Mouse (Mus musculus) olfactory bulb, adult 2 months (tissue): Measurements from ENCODE around the gene Ces1h. TPM values are rescaled to one million over a fixed set of nuclear protein-coding genes. Genes with fewer than 3 reads are reported as not detected.
"Not testable (repeated sequence)": the region's sequence is repeated elsewhere in the genome, so short reads cannot be mapped to it uniquely, and the experiment has no call there.

Source experiments
- H3K27ac ChIP-seq: fragments of 200-500 bp; 2 replicates; pipeline ENCODE4 v1.5.1; 2012; ENCODE audit warnings: low read depth, low read length; ENCODE audit not compliant: insufficient read depth
- H3K4me1 ChIP-seq: fragments of 200-500 bp; 2 replicates; pipeline ENCODE4 v1.6.1; 2012; ENCODE audit warnings: low read length; ENCODE audit not compliant: control insufficient read depth, insufficient read depth
- H3K4me3 ChIP-seq: fragments of 200-500 bp; 2 replicates; pipeline ENCODE4 v1.5.1; 2012; ENCODE audit warnings: mild to moderate bottlenecking, low read depth, low read length, moderate library complexity; ENCODE audit not compliant: insufficient read depth
- CTCF ChIP-seq: fragments of 200-500 bp; IDR thresholded peaks from 2 replicates; pipeline ENCODE4 v1.5.1; 2012; ENCODE audit warnings: low read depth, mild to moderate bottlenecking, low read length, moderate library complexity; ENCODE audit not compliant: insufficient read depth
- POLR2A ChIP-seq: fragments of 200-500 bp; IDR thresholded peaks from 2 replicates; pipeline ENCODE4 v1.6.1; 2012; ENCODE audit warnings: mild to moderate bottlenecking, low read depth, low read length, moderate library complexity; ENCODE audit not compliant: insufficient read depth
- WGBS: fragments of 180-500 bp; shearing (Covaris S2); methylation state at CpG from one replicate; pipeline ENCODE4 v1.1.7; 2018; 5-methylcytosine and 5-hydroxymethylcytosine counted together
- polyA plus RNA-seq: library from polyadenylated mRNA; stranded (reverse); fragments of >200 nt; gene quantifications from 2 replicates; pipeline ENCODE4 v1.2.4, GENCODE M21; 2012; ENCODE audit warnings: low replicate concordance; ENCODE audit not compliant: missing spikeins, insufficient read depth, insufficient read length

Ces1h gene
- polyA plus RNA-seq = not detected in 2 replicates

GRCm38 (mm10) chr8:93379625-93380024 is at the start of gene Ces1h:
Gene Ces1h, minus strand, starts transcription at chr8:93379725.
- H3K4me3 ChIP-seq = no peak within 1 kb of the TSS
- TF ChIP-seq CTCF = no peak
- no peak for TF ChIP-seq POLR2A
- peaks cover 3% of the 10 kb centered on the region; the same call in 1 of the 2 replicates for H3K4me1 ChIP-seq
- no peak within 1 kb of the TSS for H3K27ac ChIP-seq
- 92% methylated on average over 4 of the region's 4 CpGs for WGBS

- no peak overlapping the region for H3K27ac ChIP-seq
- 90% methylated on average over 16 of the region's 16 CpGs for WGBS
- TF ChIP-seq CTCF (no peak), POLR2A (no peak)
- H3K4me1 ChIP-seq = no peaks in the 10 kb centered on the region
- no peak overlapping the region for H3K4me3 ChIP-seq
Measured at GRCm38 (mm10) chr8:93427195-93427594, 47.7 kb upstream of the Ces1h start.

DNA sequence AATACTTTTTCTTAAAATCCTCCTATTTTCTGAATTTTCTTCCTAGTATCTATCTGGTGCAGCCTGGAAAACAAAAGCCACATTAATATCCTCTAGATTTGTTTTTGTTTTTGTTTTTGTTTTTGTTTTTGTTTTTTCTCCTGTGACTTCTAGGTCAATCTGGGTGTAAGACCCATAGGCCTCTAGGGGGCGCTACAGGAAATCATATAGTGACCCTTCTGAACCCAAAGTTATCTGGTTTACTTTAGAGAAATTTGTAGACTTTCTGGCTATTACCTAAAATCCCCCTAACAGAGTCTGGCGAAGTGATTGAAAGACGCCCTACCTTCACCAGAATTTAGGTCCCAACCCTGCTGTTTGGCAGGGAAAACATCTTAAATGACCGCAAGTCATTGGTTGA is 35.9 kb upstream of the Ces1h start:
- WGBS = 76% methylated on average over 4 of the region's 4 CpGs
- no peak overlapping the region for H3K4me3 ChIP-seq
- H3K27ac ChIP-seq = no peak overlapping the region
- H3K4me1 ChIP-seq = no peaks in the 10 kb centered on the region
- TF ChIP-seq CTCF (no peak), POLR2A (no peak)

GRCm38 (mm10) chr8:93408830-93409229 is 29.3 kb upstream of the Ces1h start:
- H3K4me1 ChIP-seq = no peaks in the 10 kb centered on the region
- no peak overlapping the region for H3K4me3 ChIP-seq
- TF ChIP-seq CTCF (no peak), POLR2A (no peak)
- 62% methylated on average over 2 of the region's 2 CpGs for WGBS
- H3K27ac ChIP-seq = no peak overlapping the region

DNA sequence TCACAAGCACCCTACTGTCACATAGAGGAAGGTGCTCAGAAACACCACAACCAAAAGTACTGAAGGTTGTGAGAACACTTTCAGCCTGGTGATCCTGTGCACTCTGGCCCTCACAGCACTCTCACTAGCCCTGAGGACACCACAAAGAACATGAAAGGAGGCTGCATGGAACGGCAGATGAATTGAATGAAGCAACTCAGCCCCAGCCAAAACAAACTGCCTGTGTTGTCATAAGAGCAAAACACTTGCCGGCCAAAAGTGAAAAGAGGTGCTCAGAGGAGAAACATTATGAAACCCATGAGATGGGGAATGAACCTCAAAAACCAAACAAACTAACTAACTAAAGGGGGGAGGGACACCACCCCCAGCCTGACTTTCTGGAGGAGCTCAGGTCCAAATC is 20.2 kb upstream of the Ces1h start:
- TF ChIP-seq CTCF = no peak
- no peak for TF ChIP-seq POLR2A
- H3K4me1 ChIP-seq = no peaks in the 10 kb centered on the region
- WGBS = 46% methylated on average over 2 of the region's 2 CpGs
- no peak overlapping the region for H3K27ac ChIP-seq
- H3K4me3 ChIP-seq = no peak overlapping the region

DNA sequence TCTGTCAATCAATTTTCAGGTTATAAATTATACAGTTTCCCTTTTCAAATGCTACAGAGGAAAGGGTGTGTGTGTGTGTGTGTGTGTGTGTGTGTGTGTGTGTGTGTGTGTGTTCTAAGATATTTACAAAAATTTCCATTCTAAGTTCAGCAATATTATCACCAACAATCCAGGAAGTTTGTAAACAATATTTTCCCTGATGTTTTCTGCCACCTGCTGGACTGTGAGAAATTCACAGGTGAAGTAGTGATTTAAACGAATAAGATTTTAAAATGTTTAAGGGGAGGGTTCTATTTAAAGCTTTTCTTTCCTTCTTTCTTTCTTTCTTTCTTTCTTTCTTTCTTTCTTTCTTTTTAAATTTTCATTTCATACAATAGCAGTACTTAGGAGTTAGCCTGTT is 18.5 kb upstream of the Ces1h start:
- WGBS = 17% methylated on average over 1 of the region's 1 CpGs
- no peaks in the 10 kb centered on the region for H3K4me1 ChIP-seq
- no peak overlapping the region for H3K27ac ChIP-seq
- H3K4me3 ChIP-seq = no peak overlapping the region
- TF ChIP-seq CTCF = no peak
- TF ChIP-seq POLR2A = no peak

GRCm38 (mm10) chr8:93394079-93394619 is 14.6 kb upstream of the Ces1h start:
- H3K4me3 ChIP-seq, H3K4me1 ChIP-seq, H3K27ac ChIP-seq: not testable (repeated sequence)
- 51% methylated on average over 8 of the region's 8 CpGs for WGBS

- Histone ChIP-seq H3K27ac (no peak overlapping the region), H3K4me1 (no peaks in the 10 kb centered on the region), H3K4me3 (no peak overlapping the region)
- 21% methylated on average over 2 of the region's 2 CpGs for WGBS
- TF ChIP-seq POLR2A (no peak), CTCF (no peak)
Measured at GRCm38 (mm10) chr8:93369481-93369880, 10.0 kb downstream of the Ces1h start.

GRCm38 (mm10) chr8:93360113-93360512 is 19.4 kb downstream of the Ces1h start:
- H3K27ac ChIP-seq = no peak overlapping the region
- TF ChIP-seq POLR2A = no peak
- TF ChIP-seq CTCF = no peak
- H3K4me1 ChIP-seq = no peaks in the 10 kb centered on the region
- H3K4me3 ChIP-seq = no peak overlapping the region

- no peak for TF ChIP-seq CTCF
- no peak for TF ChIP-seq POLR2A
- Histone ChIP-seq H3K4me3 (no peak overlapping the region), H3K4me1 (no peaks in the 10 kb centered on the region), H3K27ac (no peak overlapping the region)
- WGBS = 94% methylated on average over 2 of the region's 2 CpGs
Measured at GRCm38 (mm10) chr8:93339531-93339930, 40.0 kb downstream of the Ces1h start.
